Mouse (Mus musculus) forelimb bud, embryonic 11.5 days (tissue): ENCODE results near the gene Zfp12.

ENCODE experiments used
- DNase-seq: peaks from one replicate; pipeline ENCODE4 v3.0.0-alpha.2; 2012; ENCODE audit warnings: low read depth, low spot score

Zfp12 gene

DNA sequence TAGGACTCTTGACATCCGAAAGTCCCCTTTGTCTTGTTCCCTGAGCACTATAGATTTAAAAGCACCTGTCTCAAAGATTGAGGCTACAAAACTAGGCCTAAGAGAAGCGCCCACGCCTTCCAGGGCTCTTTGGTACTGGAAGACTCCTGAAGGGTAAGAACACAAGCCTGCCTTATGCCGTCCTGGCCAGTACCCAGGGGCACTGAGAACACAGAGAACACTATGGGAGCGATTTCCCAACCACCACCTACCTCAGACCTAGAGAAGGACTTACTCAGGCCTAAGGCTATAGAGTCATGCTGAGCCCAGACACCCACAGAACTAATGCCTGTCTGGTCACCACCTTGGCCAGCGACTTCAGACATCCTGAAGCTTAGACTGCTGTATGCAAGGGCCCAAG lies 31.8 kb downstream of the Zfp12 start:
- DNase-seq: no peak

DNA sequence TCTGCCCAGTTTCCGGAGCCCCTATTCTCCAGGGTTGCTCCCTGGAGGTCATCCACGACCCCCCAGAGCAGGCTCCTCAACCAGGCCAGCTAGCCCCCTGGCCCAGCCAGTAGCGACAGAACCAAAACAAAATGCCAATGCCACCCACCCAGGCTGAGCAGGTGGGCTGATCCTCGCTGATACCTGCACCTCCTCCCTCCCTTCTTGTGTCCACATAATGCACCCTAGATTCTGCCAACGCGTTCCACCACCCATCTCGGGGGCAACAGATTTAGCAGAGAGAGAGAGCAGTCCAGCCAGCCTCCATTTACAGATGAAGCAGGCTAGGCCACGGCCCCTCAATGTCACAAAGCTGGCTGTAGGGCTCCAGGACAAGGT lies 34.0 kb downstream of the Zfp12 start:
- DNase-seq: no peak

DNA sequence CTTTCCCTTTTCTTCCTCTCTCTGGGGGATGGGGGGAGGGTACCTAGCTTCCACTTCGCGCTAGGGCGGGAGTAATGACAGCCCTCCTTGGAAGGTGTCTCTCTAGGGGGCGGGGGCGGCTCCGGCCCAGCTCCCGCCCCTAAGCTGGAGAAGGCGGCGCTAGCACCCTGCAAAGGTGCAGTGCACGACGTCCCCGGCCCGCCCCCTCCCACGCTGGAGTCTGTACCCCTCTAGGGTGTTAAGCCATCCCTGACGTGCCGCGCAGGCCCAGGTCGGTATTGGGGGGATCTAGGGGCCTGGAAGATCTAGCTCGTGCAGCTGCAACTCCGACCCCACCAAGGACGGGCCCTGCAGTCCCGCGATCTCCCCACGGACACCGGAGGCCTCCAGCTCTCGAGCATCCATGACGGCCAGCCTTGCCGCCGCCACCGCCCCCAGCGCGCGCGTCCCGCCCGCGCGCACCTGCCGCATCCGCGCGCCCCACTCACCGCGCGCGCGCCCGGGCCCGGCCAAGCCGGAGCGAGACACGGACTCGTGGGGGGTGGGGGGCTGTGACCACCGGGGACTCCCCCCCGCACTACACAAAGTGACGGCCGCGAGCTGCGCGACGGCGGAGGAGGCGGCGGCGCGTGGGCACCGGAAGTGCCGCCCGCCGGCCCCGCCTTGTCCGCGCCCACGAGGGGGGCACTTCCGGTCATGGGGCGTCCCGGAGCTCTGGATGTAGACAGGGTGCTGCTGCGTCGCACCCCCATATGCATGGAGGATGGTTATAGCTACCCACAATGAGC lies 34.6 kb downstream of the Zfp12 start, which contains the start of gene Zfp316:
Gene Zfp316 (minus strand): TSS at position 660 of the 788 bp plus-strand sequence.
- DNase-seq: peak; percentile 34

DNA sequence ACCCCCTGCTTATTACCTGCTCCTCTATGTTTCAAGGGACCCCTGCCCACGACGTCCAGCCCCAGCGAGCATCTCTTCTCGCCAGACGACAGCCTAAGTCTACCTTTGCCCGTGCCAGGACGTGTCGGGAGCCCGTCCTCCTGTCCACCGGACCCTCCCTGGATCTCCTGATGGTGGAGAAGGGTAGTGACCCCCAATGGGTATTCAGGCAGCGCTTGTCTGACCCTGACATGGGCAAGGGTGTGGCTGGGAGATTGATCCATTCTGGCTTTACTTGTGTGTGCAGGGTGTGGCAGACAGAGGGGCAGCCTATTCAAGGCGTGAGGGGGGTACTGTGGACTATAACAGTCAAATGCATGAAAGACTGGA lies 35.2 kb downstream of the Zfp12 start:
- no peak for DNase-seq

DNA sequence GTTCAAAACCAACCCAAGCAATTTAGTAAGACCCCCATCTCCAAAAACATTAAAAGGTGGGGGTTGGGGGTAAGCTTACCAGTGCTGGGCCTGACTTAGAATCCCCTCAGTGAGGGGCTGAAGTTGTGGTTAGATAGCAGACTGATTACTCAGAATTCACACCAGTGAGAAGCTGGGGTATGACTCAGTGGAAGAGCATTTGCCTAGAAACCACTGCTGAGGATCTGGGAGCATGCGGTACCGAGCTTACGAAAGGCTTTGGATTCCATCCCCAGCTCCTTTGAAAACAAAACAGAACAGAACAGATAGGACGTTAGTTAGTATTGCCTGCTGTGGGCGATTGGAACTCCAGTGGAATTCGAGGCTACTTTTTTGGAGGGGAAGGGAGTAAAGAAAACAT lies 36.7 kb downstream of the Zfp12 start:
- no peak for DNase-seq

DNA sequence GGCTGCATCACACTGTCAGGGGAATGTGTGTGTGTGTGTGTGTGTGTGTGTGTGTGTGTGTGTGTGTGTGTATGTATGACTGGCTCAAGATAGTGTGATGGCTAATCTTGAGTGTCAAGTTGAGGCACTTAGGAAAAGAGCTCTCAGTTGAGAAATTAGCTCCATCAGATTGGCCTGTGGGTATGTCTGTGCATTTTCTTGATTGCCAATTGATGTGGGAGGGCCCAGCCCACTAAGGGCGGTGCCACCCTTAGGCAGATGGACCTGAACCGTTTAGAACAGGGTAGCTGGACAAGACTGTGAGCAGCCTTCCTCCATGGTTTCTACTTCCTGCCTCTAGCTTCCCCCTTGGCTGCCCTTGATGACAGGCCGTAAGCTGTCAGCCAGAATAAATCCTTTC lies 37.1 kb downstream of the Zfp12 start:
- DNase-seq: no peak

DNA sequence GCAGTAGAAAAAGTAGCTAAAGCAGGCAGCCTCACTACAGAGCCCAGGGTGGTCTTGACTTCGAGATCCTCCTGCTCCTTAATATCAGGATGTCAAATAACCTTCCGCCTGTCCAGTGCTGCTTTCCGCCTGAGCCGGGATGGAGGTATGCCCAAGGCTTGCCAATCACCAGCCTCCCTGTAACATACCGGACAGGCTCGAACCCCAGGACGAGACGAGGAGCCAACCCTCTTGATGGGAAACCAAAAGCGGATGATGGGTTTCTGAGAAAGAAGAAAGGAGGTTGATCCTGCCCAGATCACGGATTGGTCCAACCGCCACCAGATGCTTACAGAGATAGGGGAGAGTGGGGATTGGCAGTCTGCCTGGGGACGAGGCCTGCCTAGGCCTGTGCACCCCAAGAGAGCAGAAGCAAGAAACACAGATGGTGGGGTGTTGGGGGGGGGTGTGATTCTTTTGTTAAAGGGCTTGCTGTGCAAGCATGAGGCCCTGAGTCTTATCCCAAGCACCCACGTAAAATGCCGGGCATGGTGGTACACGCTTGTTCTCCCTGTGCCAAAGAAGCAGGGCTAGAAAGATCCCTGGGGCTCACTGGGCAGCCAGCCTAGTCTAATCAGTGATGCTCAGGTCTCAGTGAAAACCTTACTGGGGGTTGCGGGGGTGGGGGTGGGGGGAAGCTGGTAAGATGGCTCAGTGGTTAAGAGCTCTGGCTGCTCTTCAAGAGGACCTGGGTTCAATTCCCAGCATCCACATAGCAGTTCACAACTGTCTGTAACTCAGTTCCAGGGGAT lies 37.8 kb downstream of the Zfp12 start:
- DNase-seq: no peak

DNA sequence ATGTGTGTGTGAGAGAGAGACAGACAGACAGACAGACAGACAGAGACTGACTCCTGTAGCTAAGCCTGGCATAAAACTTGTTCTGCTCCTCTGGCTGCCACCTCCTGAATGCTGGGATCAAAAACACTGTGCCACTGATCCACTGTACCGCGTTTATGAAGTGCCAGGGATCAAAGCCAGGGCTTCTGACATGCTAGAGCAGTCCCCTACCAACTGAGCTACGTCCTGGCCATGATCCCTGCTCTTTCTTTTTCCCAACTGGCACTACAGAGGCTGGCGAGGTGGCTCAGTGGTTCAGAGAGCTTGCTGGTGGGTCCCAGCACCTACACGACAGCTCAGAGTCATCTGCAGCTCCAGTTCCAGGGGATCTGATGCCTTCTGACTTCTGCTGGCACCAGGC lies 40.8 kb downstream of the Zfp12 start:
- no peak for DNase-seq

DNA sequence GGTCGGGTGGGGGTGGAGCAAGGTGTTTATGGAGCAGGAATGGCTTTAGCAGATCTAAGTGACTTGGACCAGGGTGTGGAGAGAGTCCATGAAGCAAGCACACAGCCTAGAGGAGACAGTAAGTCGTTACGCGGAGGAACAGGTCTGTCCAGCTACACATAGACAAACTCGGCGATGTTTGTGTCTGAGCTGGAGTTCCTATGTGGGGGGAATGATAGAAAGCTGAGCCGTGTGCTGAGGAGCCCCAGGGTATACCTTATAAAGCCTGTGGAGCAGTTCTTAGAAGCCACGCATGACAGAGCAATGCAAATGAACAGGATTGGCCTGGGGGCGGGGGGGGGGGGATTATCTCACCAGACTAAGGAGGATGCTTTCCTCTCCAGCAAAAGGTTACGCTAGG lies 44.3 kb downstream of the Zfp12 start:
- no peak for DNase-seq

DNA sequence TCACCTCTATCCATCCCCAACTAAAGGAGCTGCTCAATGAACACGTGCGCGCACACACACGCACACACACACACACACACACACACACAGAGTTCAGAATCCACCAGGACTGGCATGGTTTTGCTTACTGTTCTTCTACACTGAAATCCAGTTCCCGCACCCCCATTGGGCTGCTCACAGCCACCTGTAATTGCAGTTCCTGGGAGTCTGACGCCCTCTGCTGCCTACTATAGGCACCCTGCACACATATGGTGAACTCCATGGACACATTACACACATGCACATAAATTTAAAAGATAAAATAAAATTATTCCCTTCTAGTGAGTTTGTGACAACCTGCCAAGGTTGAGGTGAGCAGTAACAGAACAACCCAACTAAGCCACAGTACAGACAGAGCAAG lies 49.8 kb downstream of the Zfp12 start:
- DNase-seq: no peak

DNA sequence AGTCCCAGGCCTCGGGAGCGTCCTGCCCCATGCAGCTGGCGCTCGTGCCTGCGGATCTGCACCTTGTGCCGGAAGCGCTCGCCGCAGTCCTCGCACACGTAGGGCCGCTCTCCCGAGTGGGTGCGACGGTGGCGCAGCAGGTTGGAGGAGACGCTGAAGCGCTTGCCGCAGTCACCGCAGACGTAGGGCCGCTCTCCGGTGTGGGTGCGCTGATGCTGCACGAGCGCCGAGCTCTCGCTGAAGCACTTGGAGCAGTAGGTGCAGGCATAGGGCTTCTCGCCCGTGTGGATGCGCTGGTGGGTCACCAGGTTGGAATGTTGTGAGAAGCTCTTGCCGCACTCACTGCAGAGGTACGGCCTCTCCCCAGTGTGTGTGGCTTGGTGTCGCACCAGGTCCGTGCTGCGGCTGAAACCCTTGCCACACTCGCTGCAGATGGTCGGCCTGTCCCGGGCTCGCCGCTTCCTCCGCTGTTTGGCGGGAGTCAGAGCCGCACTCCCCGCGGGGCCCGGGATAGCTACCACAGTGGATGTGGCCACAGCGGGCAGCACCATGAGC lies 52.9 kb downstream of the Zfp12 start:
- peak; percentile 30 for DNase-seq

DNA sequence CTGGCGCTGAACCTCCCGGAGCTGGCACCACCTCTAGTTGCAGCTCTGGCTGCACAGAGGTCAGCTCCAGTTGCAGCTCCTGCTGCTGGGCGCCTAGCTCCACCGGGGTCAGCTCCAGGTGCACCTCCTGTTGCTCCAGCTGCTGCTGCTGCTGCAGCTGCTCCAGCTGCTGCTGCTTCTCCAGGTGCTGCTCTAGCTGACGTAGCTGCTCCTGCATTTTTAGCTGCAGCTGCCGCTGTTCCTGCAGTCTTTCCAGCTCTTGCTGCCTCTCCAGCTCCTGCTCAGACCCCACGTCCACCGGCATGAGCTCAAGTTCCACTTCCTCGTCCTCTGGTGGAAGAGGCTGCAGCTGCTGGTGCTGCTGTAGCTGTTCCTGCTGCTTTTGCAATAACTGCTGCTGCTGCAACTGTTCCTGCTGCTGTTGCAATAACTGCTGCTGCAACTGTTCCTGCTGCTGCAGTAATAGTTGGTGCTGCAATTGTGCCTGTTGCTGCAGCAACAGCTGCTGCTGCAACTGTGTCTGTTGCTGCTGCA lies 53.5 kb downstream of the Zfp12 start:
- DNase-seq: no peak

DNA sequence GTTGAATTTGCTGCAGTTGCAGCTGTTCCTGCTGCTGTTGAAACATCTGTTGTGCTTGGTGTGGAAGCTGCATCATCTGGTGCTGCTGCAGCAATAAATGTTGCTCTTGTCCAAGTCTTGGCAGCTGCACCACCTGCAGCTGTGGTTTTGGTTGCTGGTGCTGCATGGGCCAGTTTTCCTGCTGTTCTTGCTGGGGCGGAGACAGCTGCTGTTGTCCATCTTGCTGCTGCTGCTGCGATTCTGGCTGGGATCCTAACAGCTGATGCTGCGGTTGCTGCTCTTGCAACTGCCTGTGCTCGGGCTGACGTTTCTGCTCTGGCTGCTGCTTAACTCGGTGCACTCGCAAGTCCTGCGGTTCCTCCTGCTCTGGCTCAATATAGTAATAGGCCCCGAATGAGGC lies 54.3 kb downstream of the Zfp12 start:
- no peak for DNase-seq

DNA sequence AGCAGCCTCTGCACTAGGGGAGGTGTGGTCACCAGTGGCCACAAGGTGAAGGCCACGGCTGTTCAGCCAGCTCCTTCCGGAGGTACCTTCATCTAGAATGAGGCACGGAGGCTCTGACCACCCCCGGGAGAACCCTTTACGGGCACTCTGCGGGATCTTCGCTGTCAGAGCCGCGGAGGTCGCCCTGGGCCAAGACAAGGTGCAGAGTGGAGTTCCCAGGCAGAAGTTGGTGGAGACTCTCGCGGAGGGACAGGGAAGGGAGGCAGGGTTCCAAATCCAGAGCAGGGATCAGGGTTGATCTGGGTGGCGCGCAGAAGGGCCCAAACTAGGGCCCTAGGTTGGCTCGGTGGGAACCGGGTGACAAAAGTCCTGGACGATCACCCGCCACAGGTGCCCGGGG lies 57.9 kb downstream of the Zfp12 start:
- no peak for DNase-seq

DNA sequence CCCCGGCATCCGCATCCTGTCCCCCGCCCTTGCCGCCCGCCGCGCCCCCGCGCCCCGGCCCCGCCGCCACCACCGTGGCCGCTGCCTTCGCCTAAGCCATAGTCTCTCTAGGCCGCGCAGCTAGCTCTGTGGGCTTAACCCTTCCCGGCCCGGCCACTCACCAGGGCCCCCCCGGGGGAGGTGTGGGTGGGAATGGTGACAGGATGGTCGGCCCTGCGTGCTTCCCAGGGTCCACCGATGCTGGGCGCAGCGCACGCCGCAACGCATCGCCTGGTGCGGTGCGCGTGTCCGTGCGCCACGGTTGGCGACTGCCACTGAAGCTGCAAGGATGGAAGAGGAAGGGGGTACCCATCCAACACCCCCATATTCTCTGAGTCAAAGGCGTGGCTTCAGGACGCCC lies 58.4 kb downstream of the Zfp12 start, which contains the start of gene Zfp853:
Gene Zfp853 (minus strand): TSS at position 220 of the 400 bp plus-strand sequence.
- DNase-seq: no peak

DNA sequence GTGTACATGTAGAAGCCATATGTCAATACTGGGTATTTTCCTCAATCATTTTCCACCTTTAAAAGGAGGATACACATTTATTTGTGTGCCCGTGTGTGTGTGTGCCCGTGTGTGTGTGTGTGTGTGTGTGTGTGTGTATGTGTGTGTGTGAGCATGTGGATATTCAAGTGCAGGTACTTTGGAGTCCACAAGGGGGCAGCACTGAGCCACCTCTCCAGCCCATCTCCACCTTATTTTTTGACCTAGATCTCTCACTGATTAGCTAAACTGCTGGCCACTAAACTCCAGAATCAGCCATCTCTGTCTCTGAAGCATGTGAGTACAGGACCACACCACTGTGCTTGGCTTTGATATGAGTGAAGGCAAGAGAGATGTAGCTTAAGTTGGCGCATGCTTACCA lies 59.9 kb downstream of the Zfp12 start:
- DNase-seq: no peak

DNA sequence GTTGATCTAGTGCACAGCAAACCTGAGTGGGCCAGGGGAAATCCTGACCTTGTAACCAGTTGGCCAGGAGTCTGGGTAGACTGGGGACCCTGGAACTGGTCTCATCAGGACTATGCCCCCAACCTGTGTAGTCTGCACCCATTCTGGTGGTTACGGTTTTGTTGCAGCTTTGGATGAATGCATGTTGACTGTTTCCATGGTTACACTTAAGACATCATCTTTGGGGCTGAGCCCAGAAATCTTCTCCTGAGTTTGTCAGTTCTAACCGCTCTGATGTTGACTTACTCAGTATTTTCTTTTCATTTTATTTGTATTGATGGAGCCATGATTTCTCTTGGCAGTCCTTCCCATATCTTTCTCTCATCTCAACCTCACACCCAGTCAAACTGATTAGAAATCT lies 60.4 kb downstream of the Zfp12 start:
- no peak for DNase-seq

DNA sequence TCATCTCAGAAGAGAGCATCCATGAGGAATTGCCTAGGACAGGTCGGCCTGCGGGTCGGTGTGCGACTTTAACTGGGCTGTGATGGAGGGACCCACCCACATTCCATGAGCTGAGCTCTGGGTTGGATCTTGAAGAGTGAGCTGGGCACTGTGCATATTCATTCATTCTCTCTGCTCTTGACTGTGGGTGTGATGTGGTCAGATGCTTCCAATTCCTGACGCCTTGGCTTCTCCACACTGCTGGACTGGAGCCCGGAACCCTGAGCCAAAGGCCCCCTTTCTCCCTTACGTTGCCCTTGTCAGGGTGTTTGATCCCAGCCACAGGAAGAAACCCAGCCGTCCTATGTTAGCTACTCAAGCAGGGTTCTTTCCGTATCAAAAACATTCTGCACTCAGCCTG lies 63.0 kb downstream of the Zfp12 start:
- DNase-seq: no peak

DNA sequence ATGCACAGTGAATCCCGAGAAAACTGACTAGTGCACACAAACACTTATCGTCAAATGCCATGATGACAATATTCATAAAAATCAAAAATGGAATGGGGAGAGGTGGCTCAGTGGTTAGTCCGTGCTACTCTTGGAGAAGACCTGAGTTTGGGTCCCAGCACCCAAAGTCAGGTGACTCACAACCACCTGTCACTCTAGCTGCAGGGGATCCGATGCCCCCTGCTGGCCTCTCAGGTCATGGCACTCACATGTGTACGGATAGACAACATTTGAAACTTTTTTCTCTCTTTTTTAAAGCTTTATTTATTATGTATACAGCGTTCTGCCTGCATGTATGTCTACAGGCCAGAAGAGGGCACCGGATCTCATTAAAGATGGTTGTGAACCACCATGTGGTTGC lies 63.4 kb downstream of the Zfp12 start:
- no peak for DNase-seq
